Mouse (Mus musculus) layer of hippocampus, adult 11-12 months (tissue): Measurements from ENCODE around the gene Rundc1.
"Not testable (repeated sequence)": the region's sequence is repeated elsewhere in the genome, so short reads cannot be mapped to it uniquely, and the experiment has no call there.

ENCODE experiments used
- DNase-seq: peaks from one replicate; pipeline ENCODE4 v3.0.0; 2022; ENCODE audit warnings: low spot score

Gene Rundc1

DNA sequence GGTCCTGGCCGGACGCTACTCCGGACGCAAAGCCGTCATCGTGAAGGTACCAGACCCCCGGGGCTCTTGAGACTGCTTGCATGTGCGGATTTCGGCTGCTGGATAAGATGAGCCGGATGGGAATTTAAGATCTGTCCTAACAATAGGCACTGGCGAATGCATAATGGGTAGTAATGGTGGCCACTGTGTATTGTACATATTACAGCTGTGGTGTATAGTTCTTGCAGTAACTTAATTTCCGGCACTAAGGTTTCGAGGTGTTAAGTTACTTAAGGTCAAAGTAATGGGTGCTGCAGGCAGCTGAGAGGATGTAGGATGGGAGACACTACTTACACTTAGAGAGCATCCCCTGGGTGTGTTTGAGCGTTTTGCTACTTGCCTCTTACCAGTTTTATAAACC is 17.9 kb downstream of the Rundc1 start:
- DNase-seq = no peak

DNA sequence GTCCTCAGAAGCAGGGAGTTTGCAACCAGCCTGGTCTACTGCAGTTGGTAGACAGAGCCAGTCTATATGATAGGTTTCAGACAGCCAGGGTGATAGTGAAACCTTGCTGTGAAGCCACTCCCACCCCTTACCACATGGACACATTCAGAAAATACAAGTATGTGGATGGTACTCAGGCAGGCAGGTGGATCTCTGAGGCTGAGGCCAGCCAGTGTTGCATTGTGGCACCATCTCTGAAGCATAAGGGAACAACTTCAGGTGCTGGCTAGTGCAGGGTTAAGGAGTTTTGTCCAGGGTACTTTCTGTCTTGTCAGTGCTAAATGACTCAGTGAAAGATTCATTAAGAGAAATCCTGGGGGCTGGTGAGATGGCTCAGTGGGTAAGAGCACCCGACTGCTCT is 21.4 kb downstream of the Rundc1 start:
- DNase-seq = no peak

DNA sequence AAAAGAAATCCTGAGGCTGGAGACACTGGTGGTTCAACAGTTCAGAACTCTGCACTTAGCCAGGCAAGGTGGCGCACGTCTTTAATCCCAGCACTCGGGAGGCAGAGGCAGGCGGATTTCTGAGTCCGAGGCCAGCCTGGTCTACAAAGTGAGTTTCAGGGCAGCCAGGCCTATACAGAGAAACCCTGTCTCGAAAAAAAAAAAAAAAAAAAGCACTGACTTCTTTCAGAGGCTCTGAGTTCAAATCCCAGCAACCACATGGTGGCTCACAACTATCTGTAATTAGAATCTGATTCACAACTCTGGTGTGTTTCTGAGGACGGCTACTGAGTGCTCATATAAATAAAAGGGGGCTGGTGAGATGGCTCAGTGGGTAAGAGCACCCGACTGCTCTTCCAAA is 22.0 kb downstream of the Rundc1 start:
- not testable (repeated sequence) for DNase-seq

DNA sequence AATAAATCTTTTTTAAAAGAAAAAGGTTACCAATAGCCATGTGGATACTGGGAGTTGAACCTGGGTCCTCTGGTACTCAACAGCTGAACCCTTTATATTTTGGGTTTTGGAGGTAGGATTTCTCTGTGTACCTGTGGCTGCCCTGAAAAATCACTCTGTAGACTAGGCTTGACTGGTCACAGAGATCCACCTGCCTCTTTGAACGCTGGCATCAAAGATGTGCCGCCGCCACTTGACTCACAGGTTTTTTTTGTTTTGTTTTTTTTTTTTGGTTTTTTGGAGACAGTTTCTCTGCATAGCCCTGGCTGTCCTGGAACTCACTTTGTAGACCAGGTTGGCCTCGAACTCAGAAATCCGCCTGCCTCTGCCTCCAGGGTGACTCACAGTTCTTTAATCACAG is 22.9 kb downstream of the Rundc1 start:
- no peak for DNase-seq

DNA sequence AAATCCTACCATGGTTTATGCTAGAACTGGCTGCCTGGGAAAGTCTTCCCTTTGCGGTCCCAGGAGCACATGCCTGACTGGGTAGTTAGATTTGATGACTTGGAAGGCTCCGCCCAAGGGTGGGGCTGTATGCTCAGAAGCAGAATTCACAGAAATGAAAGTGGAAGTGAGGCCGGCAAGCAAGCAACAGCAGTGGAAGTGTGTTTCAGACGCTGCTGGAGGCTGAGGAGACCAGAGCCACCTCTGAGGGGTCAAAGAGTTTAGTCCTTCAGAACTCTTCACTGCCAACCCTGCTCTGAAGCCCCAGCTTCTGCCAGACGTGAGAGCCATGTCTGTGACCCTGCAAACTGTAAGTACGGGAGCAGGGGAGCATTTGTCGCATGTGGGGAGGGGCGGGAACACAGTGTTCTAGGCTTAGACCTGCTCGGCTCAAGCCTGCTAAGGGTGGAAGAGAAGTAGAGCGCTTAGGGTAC is 23.4 kb downstream of the Rundc1 start, which contains the start of gene Ifi35:
Ifi35 (plus strand) TSS at position 134 of the 473 bp plus-strand sequence.
- DNase-seq = peak; percentile 44

DNA sequence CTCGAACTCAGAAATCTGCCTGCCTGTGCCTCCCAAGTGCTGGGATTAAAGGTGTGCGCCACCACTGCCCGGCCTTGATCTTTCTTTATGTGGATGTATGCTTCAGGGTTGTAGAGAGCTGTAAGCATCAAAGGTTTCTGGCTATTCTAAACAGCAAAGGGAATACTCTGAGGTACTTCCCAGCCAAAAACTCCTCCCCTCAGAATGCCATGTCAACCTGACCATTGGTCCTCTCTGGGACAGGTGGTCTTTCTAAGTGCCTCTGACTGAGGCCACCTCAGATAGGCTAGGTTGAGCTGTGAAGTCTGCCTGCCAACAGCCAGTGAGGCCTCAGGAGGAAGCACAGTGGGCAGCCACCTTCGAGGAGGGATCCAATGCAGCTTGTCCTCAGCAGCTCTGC is 24.0 kb downstream of the Rundc1 start:
- DNase-seq = no peak

DNA sequence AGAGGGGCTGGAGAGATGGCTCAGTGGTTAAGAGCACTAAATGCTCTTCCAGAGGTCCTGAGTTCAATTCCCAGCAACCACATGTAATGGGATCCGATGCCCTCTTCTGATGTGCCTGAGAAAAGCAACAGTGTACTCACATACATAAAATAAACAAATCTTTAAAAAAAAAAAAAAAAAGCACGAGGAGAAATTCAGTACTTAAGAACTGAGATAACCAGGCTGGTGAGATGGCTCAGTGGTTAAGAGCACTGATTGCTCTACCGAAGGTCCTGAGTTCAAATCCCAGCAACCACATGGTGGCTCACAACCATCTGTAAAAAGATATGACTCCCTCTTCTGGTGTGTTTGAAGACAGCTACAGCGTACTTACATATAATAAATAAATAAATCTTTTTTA is 24.7 kb downstream of the Rundc1 start:
- not testable (repeated sequence) for DNase-seq

DNA sequence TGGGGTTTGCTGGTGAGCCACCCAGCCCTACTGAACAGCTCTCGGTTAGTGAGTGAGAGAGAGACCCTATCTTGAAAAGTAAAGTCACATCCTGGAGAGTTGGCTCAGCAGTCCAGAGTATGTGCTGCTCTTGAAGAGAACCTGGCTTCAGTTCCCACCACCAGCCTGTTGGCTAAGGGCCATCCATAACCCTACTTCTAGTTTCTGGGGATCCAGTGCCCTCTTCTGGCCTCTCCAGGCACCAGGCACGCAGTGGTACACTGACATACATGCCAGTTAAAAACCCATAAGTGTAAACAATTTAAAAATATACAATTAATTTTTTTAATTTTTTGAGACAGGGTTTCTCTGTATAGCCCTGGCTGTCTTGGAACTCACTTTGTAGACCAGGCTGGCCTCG is 25.5 kb downstream of the Rundc1 start:
- no peak for DNase-seq

DNA sequence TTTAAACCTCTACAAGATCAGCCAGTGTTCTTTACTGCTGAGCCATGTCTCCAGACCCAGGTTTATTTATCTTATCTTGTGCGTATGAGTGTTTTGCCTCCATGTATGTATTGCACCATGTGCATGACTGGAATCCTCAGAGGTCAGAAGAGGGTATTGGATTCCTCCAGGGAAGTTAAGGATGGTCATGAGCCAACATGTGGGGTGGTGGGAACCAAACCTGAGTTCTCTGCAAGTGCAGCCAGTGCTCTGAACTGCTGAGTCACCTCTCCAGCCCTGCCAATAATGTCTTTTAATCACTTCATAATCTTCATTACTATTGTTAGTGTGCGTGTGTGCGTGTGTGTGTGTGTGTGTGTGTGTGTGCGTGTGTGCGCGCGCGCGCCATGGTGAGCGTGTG is 26.7 kb downstream of the Rundc1 start:
- DNase-seq = no peak

DNA sequence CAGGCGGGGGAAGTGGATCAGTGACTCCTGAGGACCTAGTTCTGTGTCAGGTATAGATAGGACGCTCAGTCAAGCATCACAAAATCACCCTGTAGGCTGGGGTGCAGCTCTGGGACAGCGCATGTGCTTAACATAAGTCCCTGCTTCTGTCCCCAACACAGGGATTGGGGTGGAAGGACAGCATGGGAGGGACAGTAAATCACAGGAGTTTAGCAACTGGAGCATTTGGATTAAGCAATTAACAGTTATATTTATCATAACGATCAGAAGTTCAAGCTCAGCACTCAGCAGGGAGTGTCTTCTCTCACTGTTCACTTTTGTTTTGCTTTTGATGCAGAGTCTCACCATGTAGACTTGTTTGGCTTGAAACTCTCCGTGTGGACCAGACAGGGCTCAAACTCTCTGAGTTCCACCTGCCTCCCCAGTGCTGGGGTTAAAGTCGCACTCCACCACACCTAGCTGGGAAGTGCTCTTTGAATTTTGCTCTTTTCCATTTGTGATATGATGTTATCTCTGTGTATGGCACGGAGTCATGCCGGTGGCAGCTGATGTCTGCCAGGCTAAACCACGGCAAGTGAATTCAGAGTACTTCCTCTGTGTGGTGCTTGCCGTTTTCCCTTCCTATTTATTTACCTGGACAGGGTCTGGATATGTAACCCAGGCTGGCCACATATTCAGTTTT is 27.3 kb downstream of the Rundc1 start:
- DNase-seq = no peak

DNA sequence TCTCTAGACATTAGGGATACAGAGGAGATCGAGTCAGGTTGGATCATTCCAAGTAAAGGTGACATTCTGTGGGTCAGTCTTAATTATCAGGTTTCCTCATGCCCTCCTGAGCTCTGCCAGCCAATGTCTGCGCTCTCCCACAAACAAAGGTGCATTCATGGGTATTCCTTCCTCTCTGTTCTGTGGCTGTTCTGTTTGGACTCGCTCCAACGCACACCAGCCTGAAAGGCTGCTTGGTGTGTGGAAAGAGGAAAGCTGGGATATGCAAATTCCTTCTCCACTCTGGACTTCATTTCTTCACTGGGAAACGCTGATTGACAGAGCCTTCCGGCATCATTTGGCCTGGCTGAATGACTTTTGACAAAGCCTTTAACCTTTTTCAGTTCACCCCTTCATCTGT is 29.8 kb downstream of the Rundc1 start:
- no peak for DNase-seq

DNA sequence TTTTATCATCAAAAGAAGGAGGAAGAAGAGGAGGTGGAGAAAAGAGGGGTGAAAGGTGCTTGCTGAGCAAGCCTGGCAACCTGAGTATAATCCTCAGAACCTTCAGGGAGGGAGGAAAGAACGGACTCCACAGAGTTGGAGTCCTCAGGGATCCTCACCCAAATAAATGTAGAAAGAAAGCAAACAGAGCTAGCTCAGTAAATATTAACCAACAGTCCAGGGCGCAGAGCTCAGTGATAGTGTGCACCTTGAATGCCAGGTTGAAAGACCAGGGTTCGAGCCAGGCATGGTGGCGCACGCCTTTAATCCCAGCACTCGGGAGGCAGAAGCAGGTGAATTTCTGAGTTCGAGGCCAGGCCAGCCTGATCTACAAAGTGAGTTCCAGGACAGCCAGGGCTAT is 30.7 kb downstream of the Rundc1 start:
- DNase-seq = no peak

DNA sequence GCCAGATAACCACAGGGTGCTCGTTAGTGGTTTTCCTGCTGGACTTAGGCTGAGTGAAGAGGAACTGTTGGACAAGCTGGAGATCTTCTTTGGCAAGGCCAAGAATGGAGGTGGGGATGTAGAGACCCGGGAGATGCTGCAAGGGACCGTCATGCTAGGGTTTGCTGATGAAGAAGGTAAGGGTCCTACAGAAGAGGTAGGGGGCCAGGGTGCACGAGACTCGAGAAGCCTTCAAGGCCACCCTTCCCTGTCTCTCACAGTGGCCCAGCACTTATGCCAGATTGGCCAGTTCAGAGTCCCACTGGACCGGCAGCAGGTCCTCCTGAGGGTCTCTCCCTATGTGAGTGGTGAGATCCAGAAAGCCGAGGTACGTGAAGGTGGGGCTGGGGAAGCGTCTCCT is 32.7 kb downstream of the Rundc1 start:
- DNase-seq = no peak

DNA sequence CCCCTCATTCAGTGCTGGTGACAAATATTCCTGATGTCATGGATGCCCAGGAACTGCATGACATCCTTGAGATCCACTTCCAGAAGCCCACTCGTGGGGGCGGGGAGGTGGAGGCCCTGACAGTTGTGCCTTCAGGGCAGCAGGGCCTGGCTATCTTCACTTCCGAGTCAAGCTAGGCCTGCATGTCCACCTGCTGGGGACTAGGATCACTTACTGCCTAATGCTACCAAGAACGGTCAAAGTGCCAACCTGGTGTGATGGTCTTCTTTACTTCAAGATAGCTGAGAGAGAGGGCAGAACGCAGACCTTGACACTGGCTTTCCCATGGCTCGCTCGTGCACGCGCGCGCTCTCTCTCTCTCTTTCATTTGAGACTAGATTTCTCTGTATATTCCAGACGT is 33.3 kb downstream of the Rundc1 start:
- no peak for DNase-seq

DNA sequence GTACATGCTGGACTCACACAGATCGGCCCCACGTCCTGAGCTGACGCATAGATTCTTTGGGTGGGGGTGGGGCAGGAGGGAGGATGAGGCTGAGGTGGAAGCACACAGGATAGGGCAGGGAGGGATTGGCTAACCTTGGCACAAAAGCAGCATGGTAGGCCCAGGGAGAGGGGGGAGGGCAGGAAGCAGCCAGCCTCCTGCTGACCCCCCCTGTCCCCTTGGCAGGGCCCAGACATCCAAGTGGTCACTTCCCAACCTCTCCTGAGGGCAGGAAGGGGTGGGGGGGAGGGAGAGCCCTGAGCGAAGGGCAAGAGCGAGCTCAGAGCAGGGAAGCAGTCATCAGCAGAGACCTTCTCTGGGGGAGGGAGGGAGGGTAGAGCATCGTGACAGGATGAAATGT is 34.8 kb downstream of the Rundc1 start:
- no peak for DNase-seq

DNA sequence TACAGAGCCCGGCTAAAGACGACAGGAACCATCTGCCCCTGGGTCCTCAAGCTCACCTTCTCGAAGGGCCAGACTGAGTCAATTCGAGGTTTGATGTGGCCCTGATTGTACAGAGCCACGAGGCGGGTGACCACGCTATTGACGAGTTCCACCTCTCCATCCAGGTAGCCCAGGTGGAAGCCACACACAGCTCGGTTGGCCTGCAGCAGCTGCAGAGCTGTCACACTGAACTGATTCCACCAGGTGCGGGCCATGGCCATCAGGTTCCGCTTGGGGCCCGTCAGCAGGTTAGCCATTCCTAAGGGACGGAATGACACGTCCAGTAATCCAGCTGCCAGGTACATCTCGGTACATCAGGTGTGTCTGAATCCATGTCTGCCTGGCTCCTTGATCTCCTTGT is 35.4 kb downstream of the Rundc1 start:
- DNase-seq = no peak

DNA sequence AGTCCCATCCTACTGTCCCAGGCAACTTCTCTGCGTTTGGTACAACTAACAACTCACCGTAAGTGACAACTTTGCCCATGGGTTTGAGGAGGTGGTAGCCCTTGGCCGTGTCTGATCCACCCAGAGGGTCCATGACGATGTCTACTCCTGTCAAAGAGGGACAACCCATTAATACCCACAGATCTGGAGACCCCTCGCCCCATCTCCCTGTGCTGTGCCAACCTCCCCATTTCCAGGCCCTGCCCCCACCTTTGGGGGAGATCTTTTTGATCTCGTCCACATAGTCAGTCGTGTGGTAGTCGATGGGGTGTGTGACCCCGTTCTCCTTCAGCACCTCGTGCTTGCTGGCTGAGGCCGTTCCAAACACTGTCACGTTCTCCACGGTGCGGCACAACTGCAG is 37.3 kb downstream of the Rundc1 start:
- no peak for DNase-seq

DNA sequence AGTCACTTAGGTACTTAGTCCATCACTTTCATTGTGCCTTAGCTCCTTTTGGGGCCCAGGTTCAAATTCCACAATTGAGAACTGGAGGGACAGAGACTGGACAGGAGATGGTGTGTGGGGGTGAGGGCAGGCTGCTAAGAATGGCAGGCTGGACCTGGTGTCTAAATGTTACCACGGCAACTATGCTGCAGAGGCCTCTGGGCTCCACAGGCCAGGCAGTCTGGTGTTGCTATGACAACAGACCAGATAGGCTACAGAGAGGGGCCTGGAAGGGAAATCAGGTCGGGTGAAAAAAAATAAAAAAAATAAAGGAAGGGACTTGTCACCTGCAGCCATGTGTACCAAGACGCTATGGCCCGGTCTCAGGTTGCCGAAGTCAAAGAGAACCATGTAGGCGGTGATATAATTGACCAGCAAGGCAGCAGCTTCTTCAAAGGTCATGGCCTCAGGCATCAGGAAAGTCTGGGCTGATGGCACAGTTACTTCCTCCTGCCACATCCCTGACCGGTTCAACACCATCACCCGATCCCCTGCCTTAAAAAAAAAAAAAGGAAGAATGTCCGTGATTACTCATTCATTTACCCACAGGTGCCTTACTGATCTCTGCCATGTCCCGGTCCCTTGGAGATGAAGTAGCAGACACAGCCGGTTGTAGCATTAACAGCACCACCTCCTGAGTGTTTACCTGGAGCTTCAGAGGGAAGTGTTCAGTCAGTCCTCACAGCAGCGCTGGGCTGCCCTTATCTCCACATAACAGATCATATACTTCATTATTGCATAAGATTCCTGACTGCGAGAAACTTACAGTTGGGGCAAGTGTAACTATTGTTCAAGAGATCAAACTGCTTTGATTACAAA is 37.9 kb downstream of the Rundc1 start:
- DNase-seq = no peak

DNA sequence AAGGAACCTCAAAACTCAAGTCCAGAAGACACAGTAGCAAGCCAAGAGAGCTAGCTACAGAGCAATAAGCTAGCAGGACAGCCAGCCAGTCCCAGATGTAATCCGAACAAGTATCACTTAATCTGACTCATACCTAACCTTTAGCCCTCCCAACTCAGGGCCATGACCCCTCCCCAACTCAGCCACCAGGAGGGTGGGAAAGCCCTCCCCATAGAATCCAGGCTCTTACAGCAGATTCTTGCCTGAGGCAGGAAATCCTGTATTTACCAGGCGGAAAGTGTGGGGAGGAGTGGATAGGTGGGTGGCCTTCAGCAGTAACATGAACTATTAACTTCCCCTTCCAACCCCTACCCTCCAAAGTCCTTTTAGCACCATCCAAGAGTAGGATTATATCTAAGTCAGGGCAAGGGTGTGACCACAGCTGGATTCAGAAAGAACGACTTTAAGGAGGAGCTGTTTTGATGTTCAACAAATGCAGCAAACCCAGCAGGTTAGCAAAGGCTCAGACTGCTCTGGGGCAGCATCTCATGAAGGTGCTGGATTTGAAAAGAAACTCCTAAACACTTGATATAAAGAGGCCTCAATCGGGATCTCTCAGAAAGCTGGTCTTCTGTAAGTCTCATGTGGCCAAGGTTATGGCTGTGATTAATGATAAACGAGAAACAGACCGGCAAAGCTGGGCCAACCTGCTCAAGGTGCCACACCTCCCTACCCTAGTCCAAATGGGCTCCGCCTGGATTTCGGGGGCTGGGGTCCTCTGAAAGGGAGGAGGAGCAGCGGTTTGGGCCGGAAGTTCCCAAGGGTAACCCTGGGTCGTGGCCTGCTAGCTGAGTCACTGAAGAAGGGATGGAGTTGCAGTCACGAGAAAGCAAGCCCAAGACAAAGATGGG is 39.6 kb downstream of the Rundc1 start, which contains the start of gene Rnd2:
Rnd2 (plus strand) TSS at position 789 of the 890 bp plus-strand sequence.
- DNase-seq = no peak

DNA sequence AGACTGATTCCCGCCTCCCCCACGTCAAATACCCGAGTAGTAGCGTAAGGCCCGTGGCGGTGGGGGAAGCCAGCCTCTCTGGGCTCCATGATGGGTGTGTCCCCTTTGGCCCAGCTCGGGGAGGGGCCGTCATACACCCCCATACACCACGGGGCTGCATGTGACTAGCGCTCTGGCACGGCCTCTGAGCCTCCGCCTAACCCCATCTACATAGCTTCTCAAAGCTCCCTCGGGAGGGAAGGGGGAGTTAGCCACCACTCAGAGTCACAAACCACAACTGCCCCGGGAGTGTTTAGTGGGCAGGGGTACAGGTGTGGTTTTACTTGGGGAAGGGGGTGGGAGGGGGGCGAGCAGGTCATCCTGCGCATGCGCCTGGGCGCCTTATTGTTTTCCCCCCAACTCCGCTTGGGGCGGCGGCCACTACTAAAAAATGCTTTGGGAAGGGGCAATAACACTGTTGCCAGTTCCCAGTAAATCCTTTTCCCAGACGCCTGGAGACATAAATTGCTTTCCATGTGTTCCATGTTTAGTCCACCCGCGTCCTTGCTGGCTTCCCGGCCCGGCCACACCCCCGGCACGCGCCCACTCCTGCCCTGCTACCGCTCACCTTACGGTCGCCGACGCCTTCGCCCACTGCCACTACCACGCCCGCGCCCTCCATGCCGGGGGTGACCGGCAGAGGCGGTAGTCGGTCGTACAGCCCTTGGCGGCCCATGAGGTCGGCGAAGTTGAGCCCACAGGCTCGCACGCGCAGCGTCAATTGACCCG is 40.4 kb downstream of the Rundc1 start:
- DNase-seq = peak; percentile 47

DNA sequence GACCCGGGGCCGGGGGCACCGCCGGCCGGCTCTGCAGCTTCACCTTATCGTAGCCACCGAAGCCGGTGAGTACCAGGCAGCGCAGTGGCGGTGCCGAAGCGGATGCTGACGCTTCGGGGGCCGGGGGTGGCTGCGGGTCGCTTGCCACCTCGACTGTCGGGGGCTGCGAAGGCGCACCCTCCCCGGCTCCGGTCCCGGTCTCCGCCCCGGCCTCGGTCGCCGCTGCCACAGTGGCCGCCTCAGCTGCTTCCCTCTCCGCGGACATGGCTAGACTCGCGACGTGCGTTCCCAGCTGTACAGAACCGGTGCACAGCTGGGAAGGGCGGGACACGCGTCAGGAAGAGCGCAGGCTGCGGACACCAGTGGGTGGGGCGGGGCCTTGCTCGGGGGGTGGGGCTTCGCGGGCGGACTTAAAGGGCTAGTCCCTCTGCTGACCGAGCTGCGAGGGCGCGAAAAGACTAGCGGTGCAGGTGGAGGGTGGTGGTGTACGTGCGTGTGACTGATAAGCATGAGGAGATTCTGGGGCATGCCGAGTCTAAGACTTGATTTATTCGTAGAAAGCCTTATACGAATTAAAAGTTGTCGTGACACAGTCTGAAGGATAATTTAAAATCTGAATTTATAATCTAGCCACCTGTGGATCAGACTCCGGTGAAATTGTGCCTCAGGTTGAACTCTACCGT is 41.1 kb downstream of the Rundc1 start, which contains the start of gene Vat1:
Vat1 (minus strand) TSS at position 362 of the 683 bp plus-strand sequence.
- DNase-seq = peak; percentile 58
